17 mouse cellular contexts compared by ENCODE assay signal in the genomic region with DNA sequence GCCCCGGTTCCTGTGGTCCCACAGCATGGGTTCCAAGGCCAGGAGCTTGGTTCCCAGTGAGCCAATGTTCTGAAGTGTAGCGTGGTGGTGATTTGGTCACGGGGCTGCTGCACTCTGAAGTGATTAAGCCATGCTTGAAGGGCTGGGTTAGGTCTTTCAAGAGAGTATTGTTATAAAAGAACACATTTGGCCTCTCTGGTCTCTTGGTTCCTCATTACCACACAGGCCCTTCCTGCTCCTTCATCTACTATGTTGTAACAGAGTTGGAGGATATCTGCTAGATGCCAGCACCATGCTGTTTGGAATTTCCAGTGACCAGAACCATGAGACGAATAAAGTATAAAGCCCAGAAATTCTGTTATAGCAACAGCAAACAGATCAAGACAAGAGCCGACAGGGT.
"Had no signal": no experiment of that assay in that cellular context is flagged by ENCODE, and none has a peak within 500 bp of the region (broad histone marks: within the 10 kb centered on the region; RNA-seq: fewer than 3 reads in every experiment).

No protein-coding gene starts in this region.

- H3K9ac ChIP-seq: limb, embryonic 12.5 days; limb, embryonic 15.5 days; liver, embryonic 14.5 days; liver, postnatal 0 days; lung, embryonic 14.5 days had no signal

- DNase-seq: kidney, adult 2 months; kidney, postnatal 10 days; kidney, postnatal 4 days; left cerebral cortex, postnatal 4 days; liver, postnatal 0 days; lung, embryonic 14.5 days; midbrain, embryonic 14.5 days; thymus, adult 18-20 months; thymus, postnatal 36 days had no signal

- H3K27ac ChIP-seq: limb, embryonic 12.5 days; limb, embryonic 15.5 days; liver, embryonic 14.5 days; macrophage had no signal

- H3K36me3 ChIP-seq: limb, embryonic 15.5 days had no signal

- H3K9me3 ChIP-seq: limb, embryonic 12.5 days; limb, embryonic 15.5 days had no signal

- H3K27me3 ChIP-seq: limb, embryonic 12.5 days; limb, embryonic 15.5 days had no signal

- H3K4me3 ChIP-seq: limb, embryonic 12.5 days; limb, embryonic 15.5 days had no signal

- ATAC-seq: intestine, embryonic 16.5 days; liver, postnatal 0 days; lung, postnatal 0 days had no signal

- H3K4me2 ChIP-seq: limb, embryonic 12.5 days; limb, embryonic 15.5 days; liver, embryonic 11.5 days; lung, embryonic 14.5 days; midbrain, embryonic 11.5 days had no signal
